Mouse (Mus musculus) left cerebral cortex, adult 11 months (tissue): Measurements from ENCODE around the gene Clpb.
A peak's percentile ranks its signal among the peaks of the same experiment; 100 is the strongest.

Experiments used
- DNase-seq: peaks from one replicate; pipeline ENCODE4 v3.0.0; 2022; ENCODE audit warnings: low spot score

Clpb gene

DNA sequence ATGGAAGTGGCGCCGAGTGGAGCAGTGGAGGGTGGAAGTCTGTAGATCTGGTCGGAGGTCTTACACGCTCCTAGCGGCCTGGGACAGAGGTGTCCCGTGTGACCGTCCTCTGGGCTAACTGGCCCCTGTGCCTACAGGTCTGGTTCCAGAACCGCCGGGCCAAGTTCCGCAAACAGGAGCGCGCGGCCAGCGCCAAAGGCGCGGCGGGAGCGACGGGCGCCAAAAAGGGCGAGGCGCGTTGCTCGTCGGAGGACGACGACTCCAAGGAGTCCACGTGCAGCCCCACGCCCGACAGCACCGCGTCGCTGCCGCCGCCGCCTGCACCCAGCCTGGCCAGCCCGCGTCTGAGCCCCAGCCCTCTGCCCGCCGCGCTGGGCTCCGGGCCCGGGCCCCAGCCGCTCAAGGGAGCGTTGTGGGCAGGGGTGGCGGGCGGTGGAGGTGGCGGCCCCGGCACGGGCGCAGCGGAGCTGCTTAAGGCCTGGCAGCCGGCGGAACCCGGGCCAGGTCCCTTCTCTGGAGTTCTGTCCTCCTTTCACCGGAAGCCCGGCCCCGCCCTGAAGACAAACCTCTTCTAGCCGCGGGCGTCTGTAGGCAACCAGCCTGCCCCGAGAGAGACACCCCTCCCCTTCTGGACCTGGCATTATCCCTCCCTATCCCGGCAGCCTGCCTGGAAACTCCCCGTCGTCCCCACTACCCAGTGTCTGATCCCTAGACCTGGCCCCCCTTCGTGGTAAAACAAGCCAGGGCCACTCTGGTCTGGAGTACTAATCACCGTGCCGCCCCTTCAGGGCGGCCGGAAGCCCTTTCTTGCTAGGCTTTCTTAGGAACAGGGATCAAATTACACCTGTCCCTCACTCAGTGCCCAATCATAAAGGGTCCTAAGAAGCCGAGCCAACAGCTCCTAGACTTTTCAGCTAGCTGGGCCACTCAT lies 158.4 kb downstream of the Clpb start:
- no peak for DNase-seq

DNA sequence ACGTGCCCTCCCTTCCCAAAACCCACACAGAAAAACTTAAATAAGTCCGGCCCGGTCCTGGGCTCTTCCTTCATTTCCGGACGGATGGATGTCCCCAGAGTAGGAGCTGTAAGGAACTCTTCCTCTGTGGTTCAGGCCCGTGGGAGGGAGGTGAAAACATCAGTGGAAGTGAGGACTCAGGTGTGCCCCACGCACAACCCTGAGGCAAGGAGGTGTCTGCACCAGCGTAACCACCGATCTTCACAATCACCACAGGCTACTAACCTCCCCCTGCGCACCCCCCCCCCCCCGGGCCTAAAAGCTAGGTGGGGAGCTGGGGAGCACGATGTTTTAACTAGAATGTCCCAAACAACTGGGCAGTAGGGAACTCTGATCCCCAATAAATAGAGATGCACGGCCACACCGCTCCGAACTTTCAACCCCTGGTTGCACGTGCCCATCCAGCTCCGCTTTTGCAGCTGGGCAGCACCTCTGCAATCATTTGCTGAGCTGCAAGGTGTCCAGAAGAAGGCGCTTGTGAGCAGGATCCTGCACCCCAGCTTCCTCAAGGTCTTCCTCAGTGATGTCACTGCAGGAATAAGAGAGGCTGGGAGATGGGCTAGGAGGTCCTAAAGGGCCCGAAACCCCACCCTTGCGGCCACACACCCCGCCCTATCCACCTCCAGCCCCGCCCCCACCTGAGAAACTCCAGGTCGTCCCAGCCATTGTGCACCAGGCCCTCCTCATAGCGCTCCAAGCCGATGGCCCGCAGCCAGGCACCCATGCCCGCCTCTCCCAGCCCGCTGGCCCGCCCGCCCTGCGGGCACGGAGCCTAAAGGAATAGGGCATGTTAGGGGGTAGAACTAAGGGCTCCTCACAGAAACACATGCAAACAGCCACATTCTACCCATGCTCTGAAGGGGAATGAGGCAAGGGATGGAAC lies 159.7 kb downstream of the Clpb start:
- no peak for DNase-seq

DNA sequence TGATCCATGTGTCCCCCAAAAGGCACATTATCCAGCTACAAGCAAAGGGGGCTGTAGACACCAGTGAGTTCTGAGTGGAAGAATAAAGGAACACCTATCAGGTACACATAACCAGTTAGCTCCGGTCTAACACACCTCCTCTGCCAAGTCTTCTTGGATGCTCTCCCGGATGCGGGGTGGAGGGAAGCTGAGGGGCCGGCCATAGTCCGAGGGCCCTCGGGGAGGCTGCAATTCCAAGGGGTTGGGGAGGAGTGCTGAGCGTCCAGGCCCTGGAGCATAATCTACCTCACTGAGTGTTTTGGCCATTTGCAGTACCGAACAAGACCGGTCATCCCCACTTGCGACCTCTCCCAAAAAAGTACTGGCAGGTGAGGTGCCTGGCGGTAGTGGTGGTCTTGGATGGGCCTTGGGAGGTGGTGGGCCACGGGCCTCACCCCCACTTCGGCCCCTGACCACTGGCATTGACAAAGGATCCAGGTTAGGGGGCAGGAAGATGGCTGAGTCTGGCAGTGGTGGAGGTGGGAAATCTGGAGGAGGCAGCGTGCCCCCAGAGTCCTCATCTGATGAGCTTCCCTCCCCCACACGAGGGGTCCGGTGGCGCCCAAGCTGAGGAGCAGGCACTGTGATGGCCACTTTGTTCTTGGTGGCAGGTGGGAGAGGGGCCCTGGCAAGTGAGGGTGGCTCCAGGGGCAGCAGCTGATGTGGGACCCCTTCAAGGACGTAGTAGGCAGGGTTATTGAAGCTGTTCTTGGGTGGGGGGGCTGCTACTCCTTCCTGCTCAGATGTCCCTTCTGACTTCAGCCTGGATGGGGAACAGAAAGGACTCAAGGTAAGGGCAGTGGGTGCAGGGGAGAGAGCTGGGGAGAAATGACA lies 160.6 kb downstream of the Clpb start:
- no peak for DNase-seq

DNA sequence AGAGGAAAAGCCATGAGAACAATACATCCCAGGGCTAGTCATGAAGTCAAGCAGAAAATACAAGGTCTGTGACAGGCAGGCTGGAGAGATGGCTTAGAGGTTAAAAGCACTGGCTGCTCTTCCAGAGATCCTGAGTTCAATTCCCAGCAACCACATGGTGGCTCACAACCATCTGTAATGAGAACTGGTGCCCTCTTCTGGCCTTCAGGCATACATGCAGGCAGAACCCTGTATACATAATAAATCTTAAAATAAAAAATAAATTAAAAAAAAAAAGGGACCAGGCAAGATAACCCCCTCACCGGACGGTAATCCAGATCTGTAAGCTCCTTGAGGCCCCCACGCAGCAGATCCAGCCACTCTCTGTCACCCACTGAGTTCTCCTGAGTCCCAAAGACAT lies 166.9 kb downstream of the Clpb start:
- DNase-seq, result no peak

DNA sequence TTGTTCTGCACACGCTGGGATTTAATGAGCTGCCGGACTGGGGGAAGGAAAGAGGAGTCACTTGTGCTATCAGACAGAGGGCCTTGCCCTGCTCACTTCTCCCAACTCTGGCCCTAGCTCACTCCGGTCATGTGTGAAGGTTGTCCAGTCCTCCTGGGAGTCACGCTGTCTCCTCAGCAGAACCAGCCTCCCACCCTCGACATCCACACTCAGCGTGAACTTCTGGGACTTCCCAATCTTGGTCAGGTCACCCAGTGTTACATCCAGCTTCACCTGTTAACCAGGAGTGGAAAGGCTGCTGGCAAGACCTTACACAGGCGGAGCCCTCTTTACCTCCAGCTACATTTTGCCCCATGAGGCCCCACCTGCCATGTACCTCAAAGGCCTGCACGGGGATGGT lies 168.0 kb downstream of the Clpb start:
- no peak for DNase-seq

DNA sequence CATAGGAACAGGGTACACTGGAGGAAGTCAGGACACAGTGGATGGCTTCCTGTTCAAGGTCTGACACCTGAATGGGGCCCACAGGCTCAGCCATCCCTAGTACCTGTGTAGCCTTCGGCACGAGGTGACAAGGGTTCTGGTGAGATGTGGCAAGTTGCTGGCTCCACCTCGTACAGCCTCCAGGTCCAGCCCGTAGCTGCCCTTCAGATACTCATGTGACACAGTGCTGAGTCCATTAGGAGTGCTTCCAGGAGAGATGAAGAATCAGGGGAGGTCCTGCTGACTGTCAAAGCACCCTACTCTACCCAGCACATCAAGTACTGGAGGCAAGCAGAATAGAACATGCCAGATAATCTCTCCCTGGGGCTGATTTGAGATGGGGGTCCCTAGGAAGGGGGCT lies 168.9 kb downstream of the Clpb start:
- no peak for DNase-seq

DNA sequence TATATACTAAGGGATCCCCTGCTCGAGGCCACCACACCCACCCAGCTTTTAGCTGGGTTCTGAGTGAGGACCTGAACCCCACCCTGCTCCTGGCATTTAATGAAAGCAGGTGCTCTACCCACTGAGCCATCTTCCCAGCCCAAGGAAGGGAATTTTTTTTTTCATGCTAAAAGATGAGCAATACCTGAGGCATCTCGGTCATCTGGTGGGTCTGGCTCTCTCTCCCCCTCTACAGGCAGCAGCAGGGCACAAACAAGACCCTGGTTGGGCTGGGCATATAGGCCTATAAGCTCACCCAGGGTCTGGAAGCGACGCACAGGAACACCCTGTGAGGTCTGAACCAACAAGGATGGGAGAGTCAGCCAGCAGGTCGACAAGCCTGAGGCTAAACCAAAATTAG lies 169.9 kb downstream of the Clpb start:
- no peak for DNase-seq

DNA sequence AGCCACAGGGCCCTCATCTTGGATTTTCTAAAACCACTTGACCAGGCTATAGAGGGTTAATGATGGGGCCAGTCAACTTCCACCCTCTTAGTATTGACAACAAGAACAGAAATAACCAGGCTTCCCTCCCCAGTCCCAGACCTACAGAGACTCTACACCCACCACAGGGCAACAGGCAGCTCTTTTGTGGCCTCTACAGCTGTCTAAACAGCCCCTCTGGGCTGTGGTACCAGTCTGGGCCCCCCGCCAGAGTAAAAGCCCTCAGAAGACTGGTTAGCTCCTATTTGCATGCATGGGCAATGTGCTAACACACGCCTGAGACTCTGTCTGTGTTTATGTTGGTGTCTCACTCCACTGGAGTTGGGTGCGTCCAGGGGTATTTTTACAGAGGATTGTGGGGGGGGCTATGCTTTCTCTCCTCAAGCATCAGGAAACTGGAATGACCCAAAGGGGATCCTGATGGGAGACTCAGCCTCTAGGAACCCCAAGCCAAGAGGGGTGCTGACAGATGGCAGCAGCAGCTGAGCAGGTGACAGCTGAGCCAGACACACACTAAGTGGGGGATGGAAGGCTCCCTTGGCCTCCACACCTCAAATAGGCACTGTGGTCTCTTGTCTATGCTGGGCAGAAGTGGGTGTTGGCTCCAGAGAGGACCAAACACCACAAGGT lies 170.6 kb downstream of the Clpb start:
- DNase-seq, result no peak

DNA sequence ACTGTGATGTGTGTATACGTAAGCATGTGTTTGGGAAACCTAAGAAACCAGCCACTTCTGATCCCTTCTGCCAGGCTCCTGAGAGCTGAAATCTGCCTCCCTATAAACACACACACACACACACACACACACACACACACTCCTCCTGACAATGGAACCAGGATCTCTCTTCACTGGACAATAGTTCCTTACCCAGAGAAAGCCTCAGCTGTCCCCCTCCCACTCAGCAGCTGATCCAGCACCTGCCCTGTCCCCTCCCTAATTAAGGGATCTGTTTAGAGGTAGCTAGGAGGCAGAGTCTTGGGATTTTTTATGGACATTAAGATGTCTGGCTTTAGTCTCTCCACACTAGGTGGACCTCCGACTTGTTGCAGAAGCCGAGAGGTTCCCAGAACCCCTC lies 171.5 kb downstream of the Clpb start:
- no peak for DNase-seq

DNA sequence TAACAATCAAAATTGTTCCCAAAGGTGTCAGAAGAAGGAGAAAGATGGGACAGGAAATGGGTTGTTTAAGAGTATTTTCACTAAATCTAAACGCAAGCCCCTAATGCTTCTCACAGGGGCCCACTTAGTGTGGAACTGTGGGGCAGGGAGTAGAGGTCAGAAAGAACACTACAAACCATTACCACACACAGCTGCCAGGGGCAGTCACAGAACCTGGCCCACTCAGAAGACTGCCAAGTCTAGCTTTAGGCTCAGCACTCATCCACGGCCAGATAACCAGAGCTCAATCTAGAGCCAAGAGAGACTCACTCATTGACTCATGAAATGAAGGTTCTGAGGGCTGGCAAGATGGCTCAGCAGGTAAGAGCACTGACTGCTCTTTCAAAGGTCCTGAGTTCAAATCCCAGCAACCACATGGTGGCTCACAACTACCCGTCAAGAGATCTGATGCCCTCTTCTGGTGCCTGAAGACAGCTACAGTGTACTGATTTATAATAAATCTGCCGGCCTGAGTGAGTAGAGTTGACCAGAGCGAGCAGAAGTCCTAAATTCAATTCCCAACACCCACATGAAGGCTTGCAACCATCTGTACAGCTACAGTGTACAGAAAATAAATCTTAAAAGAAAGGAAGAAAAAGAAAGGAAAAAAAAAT lies 172.2 kb downstream of the Clpb start:
- no peak for DNase-seq

DNA sequence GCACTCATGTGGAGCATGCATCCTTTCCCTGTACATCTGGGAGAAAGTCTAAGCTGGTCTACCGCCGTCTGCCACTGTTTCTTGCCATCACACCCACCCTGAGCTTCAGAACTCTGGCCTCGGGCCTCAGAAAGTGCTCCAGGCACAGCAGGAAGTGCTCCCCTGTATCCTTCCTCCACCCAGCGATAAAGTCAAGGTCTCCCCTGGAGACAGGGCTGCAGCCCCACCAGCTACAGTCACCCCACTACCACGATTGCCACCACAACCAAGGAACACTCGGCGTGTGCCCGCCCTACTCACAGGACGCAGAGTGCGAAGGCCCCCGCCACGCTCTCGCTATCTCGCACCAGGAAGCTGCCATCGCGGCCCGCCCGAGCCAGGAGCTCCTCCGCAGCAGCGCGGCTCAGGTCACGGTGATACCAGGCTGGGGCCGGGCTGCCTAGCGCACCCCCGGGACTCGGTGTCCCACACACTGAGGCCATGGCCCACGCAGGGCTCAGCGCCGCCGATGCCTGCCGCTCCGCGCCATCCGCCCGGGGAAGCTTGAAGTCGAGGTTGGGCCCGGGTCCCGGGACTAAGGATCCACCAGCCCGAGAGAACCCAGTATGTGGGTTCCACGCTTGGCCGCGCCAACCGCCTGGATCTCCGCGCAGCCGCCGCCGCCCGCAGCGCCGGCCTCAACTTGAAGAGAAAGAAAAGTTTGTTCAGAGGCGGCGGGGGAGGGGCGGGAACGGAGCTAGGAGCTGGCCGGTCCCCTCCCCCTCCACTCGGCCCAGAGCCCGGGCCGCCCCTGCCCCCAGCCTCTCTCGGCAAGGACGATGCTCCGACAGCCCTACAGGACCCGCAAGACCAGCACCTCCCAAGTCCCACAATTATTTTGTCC lies 173.1 kb downstream of the Clpb start:
- DNase-seq, result no peak

DNA sequence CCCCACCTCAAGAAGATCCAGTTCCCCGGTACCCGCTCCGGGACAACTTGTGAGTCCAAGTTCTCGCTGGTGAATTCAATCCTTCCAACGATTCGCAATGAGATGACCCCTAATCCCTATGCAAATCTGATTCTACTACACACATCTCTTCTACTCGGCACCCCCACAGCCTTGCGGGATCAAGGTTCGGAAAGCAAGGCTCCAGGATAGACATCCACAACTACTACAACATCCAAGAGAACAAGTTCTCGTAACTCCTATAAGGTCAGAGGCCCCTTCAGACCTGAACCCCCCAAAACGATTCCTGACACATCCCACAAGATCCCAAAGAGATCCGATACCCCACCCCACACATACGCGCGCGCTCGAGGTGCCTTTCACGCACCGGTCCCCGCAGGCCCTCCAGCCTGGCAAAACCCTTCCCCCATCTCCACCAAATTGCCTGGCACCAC lies 173.7 kb downstream of the Clpb start:
- DNase-seq, result no peak

DNA sequence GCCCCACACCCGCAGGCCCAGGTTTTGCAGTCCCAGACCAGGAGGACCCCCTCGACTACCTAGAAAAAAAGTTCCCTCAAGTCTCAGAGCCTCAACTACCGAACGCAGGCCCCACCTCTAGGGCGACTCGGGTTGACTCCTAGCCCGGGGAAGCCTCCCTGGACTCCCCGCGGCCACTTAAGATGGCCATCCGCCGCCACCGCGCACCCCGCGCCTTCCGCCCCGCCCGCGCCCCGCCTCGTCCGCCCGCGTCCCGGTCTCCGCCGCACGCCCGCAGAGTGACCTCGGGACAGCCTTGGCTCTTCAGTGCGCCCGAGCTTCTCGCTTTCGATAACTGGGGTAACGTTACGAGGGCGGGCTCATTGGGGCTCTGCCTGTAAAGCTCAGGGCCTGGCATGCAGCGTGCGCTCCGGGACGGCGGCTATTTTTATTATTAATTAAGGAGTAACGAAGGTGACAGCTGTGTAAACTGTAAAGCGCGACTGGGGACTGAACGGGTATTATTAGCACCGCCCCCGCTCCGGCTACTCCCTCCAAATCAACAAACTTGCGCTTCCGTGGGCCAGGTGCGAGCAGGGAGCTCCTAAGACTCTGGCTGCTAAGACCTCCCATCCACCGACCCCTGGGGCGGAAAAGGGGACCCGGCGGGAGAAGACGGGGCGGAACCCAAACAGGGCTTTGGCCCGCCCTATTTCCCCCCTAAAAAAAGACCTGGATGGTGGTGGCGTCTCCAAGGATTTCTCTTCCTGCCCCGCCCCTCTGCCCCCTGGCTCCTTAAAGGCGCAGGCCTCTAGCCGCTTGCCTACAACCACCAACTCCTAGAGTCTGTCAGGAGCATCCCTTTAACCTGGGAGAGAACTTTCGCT lies 174.4 kb downstream of the Clpb start, which contains the start of gene Inppl1:
Gene Inppl1 (minus strand): TSS at position 624 of the 866 bp plus-strand sequence.
- DNase-seq, result peak; percentile 77

DNA sequence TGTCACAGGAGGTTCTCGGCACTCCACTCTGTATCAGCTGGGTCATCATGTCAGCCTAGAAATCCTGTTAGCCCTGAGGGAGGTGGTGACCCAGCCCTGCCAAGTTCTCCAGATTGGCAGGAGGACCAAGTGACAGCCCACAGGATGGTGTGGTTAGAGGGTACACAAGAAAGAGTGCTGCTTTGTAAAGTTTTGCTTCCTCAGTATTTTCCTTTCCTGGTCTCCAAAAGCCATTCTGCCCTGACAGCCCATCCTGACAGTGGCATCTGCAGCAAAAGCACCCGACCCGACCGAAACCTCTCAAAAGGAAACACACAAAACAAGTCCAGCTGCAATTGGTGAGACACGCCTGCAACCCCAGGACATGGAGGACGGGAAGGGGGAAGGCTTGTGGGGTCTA lies 180.8 kb downstream of the Clpb start:
- no peak for DNase-seq
